Mouse (Mus musculus) thymus, postnatal 36 days (tissue): ENCODE measurements around the gene Rftn1.

Experiments used
- DNase-seq, 2 experiments: peaks; one replicate each; pipeline ENCODE4 v3.0.0; 2022; ENCODE audit warnings: mixed read lengths in 2 of 2

The Rftn1 gene

GRCm38 (mm10) chr17:50199075-50199850, 8.8 kb upstream of the Rftn1 start:
- DNase-seq = no peak

- DNase-seq = no peak
These were observed 7.1 kb upstream of the Rftn1 start for GRCm38 (mm10) chr17:50197572-50197971.

GRCm38 (mm10) chr17:50196005-50196672, 5.7 kb upstream of the Rftn1 start:
- no peak for DNase-seq

- no peak for DNase-seq
These were observed 4.9 kb upstream of the Rftn1 start for GRCm38 (mm10) chr17:50195399-50195798.

- no peak for DNase-seq
These were observed 4.1 kb upstream of the Rftn1 start for GRCm38 (mm10) chr17:50194541-50194940.

GRCm38 (mm10) chr17:50193653-50194052, 3.2 kb upstream of the Rftn1 start:
- no peak for DNase-seq

GRCm38 (mm10) chr17:50192376-50192940, 2.0 kb upstream of the Rftn1 start:
- DNase-seq = no peak

GRCm38 (mm10) chr17:50191318-50191957, 964 bp upstream of the Rftn1 start:
- DNase-seq = no peak

- peak; percentile 88 for DNase-seq
These were observed 977 bp downstream of the Rftn1 start for GRCm38 (mm10) chr17:50189381-50190012.

- DNase-seq = no peak
These were observed 1.7 kb downstream of the Rftn1 start for GRCm38 (mm10) chr17:50188662-50189345.

GRCm38 (mm10) chr17:50185616-50186015, 4.9 kb downstream of the Rftn1 start:
- peak; percentile 32 to 40 for DNase-seq

GRCm38 (mm10) chr17:50185083-50185482, 5.4 kb downstream of the Rftn1 start:
- DNase-seq = no peak

- no peak for DNase-seq
These were observed 6.0 kb downstream of the Rftn1 start for GRCm38 (mm10) chr17:50184217-50185038.

- no peak for DNase-seq
These were observed 7.2 kb downstream of the Rftn1 start for GRCm38 (mm10) chr17:50183300-50183699.

- DNase-seq = no peak
These were observed 7.9 kb downstream of the Rftn1 start for GRCm38 (mm10) chr17:50182542-50182951.

- no peak for DNase-seq
These were observed 9.4 kb downstream of the Rftn1 start for GRCm38 (mm10) chr17:50180899-50181570.

GRCm38 (mm10) chr17:50173776-50174175, 16.7 kb downstream of the Rftn1 start:
- DNase-seq = peak in 1 of 2 experiments; percentile 44

- peak; percentile 53 to 77 for DNase-seq
These were observed 17.1 kb downstream of the Rftn1 start for GRCm38 (mm10) chr17:50173368-50173767.

- no peak for DNase-seq
These were observed 17.7 kb downstream of the Rftn1 start for GRCm38 (mm10) chr17:50172795-50173194.

GRCm38 (mm10) chr17:50170935-50171545, 19.4 kb downstream of the Rftn1 start:
- DNase-seq = no peak
